Mouse (Mus musculus) erythroblast, embryonic 14.5 days (primary cell): ENCODE results near the gene Mrpl23.

Experiments used
- GATA1 ChIP-seq: IDR thresholded peaks from 2 replicates; pipeline ENCODE4 v1.6.1; 2012; ENCODE audit warnings: low read length, inconsistent platforms, mixed read lengths
- TAL1 ChIP-seq: IDR thresholded peaks from 3 replicates; pipeline ENCODE4 v1.6.1; 2012; ENCODE audit warnings: low read length, inconsistent platforms, mixed read lengths

GRCm38 (mm10) chr7:142585890-142586289, 53.4 kb downstream of the Mrpl23 start:
- no peak for TF ChIP-seq GATA1
- TF ChIP-seq TAL1: no peak
